Mouse (Mus musculus): Measurements from ENCODE around the gene Olfr370. TPM values are rescaled to one million over a fixed set of nuclear protein-coding genes. Genes with fewer than 3 reads are reported as not detected.
A peak's percentile ranks its signal among the peaks of the same experiment; 100 is the strongest.

Olfr370 gene
- polyA plus RNA-seq, 1 experiment, result not detected

GRCm38 (mm10) chr8:83565731-83566375, 30.3 kb downstream of the Olfr370 start:
- H3K27me3 ChIP-seq (ENCODE audit: control insufficient read depth, insufficient read depth, low read length), result 0 out of 2 replicates have a peak, but pooled peaks cover 3% of the 10 kb centered on the region
- H3K36me3 ChIP-seq (ENCODE audit: control insufficient read depth, insufficient read depth, low read length), result peaks cover 4% of the 10 kb centered on the region
- TF ChIP-seq POLR2A (IDR thresholded peaks at IDR 0.05; ENCODE audit: low read depth, low read length) (no peak), CTCF (IDR thresholded peaks at IDR 0.05; ENCODE audit: extremely low read depth, insufficient read length, insufficient replicate concordance, low read depth, low read length) (peak; percentile 23; the same call in 1 of the 2 replicates)
- H3K4me1 ChIP-seq (ENCODE audit: control insufficient read depth, insufficient read depth, insufficient read length, low read length), result peaks cover 4% of the 10 kb centered on the region
- WGBS, result 81% methylated on average over 9 of the region's 9 CpGs
- H3K27ac ChIP-seq (ENCODE audit: insufficient read depth, low read depth, low read length), result no peak overlapping the region
- no peak overlapping the region for H3K4me3 ChIP-seq (ENCODE audit: low read depth, low read length)

- Histone ChIP-seq H3K27ac (ENCODE audit: insufficient read depth, low read depth, low read length) (peak within 1 kb of the TSS; percentile 71), H3K4me1 (ENCODE audit: control insufficient read depth, insufficient read depth, insufficient read length, low read length) (peaks cover 4% of the 10 kb centered on the region), H3K4me3 (ENCODE audit: low read depth, low read length) (peak within 1 kb of the TSS; percentile 85), H3K27me3 (ENCODE audit: control insufficient read depth, insufficient read depth, low read length) (no peaks in the 10 kb centered on the region), H3K36me3 (ENCODE audit: control insufficient read depth, insufficient read depth, low read length) (peaks cover 11% of the 10 kb centered on the region)
- 0 out of 2 replicates have a peak, but pooled peaks have one; percentile 42 for TF ChIP-seq POLR2A (IDR thresholded peaks at IDR 0.05; ENCODE audit: low read depth, low read length)
- TF ChIP-seq CTCF (IDR thresholded peaks at IDR 0.05; ENCODE audit: extremely low read depth, insufficient read length, insufficient replicate concordance, low read depth, low read length), result peak; percentile 97
- under 1% methylated on average over 48 of the region's 48 CpGs for WGBS
Observed at GRCm38 (mm10) chr8:83566469-83567395, 31.2 kb downstream of the Olfr370 start, which contains the start of gene Ndufb7. Gene Ndufb7 (plus strand): TSS chr8:83566671.

DNA sequence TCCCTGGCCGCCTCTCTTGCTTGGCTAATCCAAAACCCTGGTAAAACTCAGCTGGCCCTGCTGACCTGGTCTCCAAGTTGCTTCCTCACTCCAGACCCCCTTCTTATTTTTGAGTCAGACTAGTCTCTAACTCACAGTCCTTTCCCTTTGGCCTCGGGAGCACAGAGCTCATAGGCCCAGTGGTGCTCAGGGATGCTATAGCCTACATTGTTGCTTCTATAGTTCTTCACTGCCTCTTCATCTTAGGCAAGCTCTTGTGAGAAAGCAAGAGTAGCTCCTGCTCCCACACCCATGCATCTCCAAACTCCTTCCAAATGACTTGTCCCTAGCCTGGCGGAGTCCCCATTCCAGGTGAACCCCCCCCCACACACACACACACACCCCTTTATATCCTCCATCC, 32.1 kb downstream of the Olfr370 start:
- TF ChIP-seq POLR2A (IDR thresholded peaks at IDR 0.05; ENCODE audit: low read depth, low read length) (no peak), CTCF (IDR thresholded peaks at IDR 0.05; ENCODE audit: extremely low read depth, insufficient read length, insufficient replicate concordance, low read depth, low read length) (no peak)
- no peak overlapping the region for H3K27ac ChIP-seq (ENCODE audit: insufficient read depth, low read depth, low read length)
- WGBS, result 54% methylated on average over 3 of the region's 3 CpGs
- H3K4me3 ChIP-seq (ENCODE audit: low read depth, low read length), result peak overlapping the region; percentile 85; the same call in 1 of the 2 replicates
- peaks cover 19% of the 10 kb centered on the region for H3K36me3 ChIP-seq (ENCODE audit: control insufficient read depth, insufficient read depth, low read length)
- no peaks in the 10 kb centered on the region for H3K27me3 ChIP-seq (ENCODE audit: control insufficient read depth, insufficient read depth, low read length)
- H3K4me1 ChIP-seq (ENCODE audit: control insufficient read depth, insufficient read depth, insufficient read length, low read length), result peaks cover 4% of the 10 kb centered on the region

- WGBS, result 67% methylated on average over 5 of the region's 5 CpGs
- H3K27ac ChIP-seq (ENCODE audit: insufficient read depth, low read depth, low read length), result no peak overlapping the region
- H3K36me3 ChIP-seq (ENCODE audit: control insufficient read depth, insufficient read depth, low read length), result peaks cover 21% of the 10 kb centered on the region
- no peak for TF ChIP-seq POLR2A (IDR thresholded peaks at IDR 0.05; ENCODE audit: low read depth, low read length)
- TF ChIP-seq CTCF (IDR thresholded peaks at IDR 0.05; ENCODE audit: extremely low read depth, insufficient read length, insufficient replicate concordance, low read depth, low read length), result no peak
- H3K4me1 ChIP-seq (ENCODE audit: control insufficient read depth, insufficient read depth, insufficient read length, low read length), result peaks cover 4% of the 10 kb centered on the region
- no peak overlapping the region for H3K4me3 ChIP-seq (ENCODE audit: low read depth, low read length)
- no peaks in the 10 kb centered on the region for H3K27me3 ChIP-seq (ENCODE audit: control insufficient read depth, insufficient read depth, low read length)
Observed at GRCm38 (mm10) chr8:83568128-83568527, 32.5 kb downstream of the Olfr370 start.

GRCm38 (mm10) chr8:83568755-83569154, 33.2 kb downstream of the Olfr370 start:
- H3K4me3 ChIP-seq (ENCODE audit: low read depth, low read length), result no peak overlapping the region
- WGBS, result 56% methylated on average over 5 of the region's 5 CpGs
- H3K36me3 ChIP-seq (ENCODE audit: control insufficient read depth, insufficient read depth, low read length), result peaks cover 21% of the 10 kb centered on the region
- H3K27me3 ChIP-seq (ENCODE audit: control insufficient read depth, insufficient read depth, low read length), result no peaks in the 10 kb centered on the region
- H3K4me1 ChIP-seq (ENCODE audit: control insufficient read depth, insufficient read depth, insufficient read length, low read length), result peaks cover 7% of the 10 kb centered on the region
- no peak overlapping the region for H3K27ac ChIP-seq (ENCODE audit: insufficient read depth, low read depth, low read length)
- TF ChIP-seq POLR2A (IDR thresholded peaks at IDR 0.05; ENCODE audit: low read depth, low read length) (no peak), CTCF (IDR thresholded peaks at IDR 0.05; ENCODE audit: extremely low read depth, insufficient read length, insufficient replicate concordance, low read depth, low read length) (no peak)

GRCm38 (mm10) chr8:83569165-83569564, 33.6 kb downstream of the Olfr370 start:
- peaks cover 21% of the 10 kb centered on the region for H3K36me3 ChIP-seq (ENCODE audit: control insufficient read depth, insufficient read depth, low read length)
- H3K4me3 ChIP-seq (ENCODE audit: low read depth, low read length), result no peak overlapping the region
- H3K27me3 ChIP-seq (ENCODE audit: control insufficient read depth, insufficient read depth, low read length), result no peaks in the 10 kb centered on the region
- 77% methylated on average over 4 of the region's 4 CpGs for WGBS
- no peak for TF ChIP-seq CTCF (IDR thresholded peaks at IDR 0.05; ENCODE audit: extremely low read depth, insufficient read length, insufficient replicate concordance, low read depth, low read length)
- TF ChIP-seq POLR2A (IDR thresholded peaks at IDR 0.05; ENCODE audit: low read depth, low read length), result no peak
- H3K27ac ChIP-seq (ENCODE audit: insufficient read depth, low read depth, low read length), result no peak overlapping the region
- H3K4me1 ChIP-seq (ENCODE audit: control insufficient read depth, insufficient read depth, insufficient read length, low read length), result peaks cover 7% of the 10 kb centered on the region
